ENCODE assay signal across 9 mouse cellular contexts in the genomic region with DNA sequence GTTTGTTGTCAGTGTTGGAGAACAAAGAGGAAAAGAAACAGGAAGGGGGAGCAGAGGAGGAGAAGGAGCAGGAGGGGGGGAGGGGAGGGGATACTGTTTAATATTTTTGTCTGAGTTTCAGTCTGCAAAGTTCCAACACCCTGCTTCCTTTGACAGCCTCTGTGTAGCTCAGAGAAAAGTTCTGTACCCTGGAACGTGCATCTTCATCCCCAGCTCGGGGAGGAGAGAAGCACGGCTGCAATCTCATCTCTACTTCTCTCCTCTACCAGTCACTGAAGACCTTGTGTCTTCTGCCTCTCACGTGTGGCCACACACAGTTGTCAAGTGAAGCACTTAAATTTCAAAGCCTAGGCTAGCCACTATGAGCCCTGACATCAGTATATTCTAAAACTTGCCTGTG. TPM values are rescaled to one million over a fixed set of nuclear protein-coding genes. Genes with fewer than 3 reads are reported as not detected.
DNase-seq lines count a peak whose midpoint lies in the region; ATAC-seq and TF ChIP-seq lines count a peak whose summit lies in the region.
"Had no signal": no experiment of that assay in that cellular context is flagged by ENCODE, and none has a peak within 500 bp of the region (broad histone marks: within the 10 kb centered on the region; RNA-seq: fewer than 3 reads in every experiment).

No protein-coding gene starts in this region.

- H3K4me3 ChIP-seq in heart, embryonic 13.5 days: peak overlapping the region; percentile 26
- no peak overlapping the region; the same call in 1 of the 2 replicates for H3K4me3 ChIP-seq in limb, embryonic 12.5 days (replicated peaks)
- H3K4me3 ChIP-seq in stomach, postnatal 0 days (ENCODE audit: low read depth, low read length): peak overlapping the region; percentile 12; the same call in 1 of the 2 replicates

- no peaks in the 10 kb centered on the region for H3K27me3 ChIP-seq in heart, embryonic 13.5 days (replicated peaks)
- H3K27me3 ChIP-seq in limb, embryonic 12.5 days: no peaks in the 10 kb centered on the region
- no peaks in the 10 kb centered on the region for H3K27me3 ChIP-seq in stomach, postnatal 0 days (ENCODE audit: control insufficient read depth, insufficient read depth, low read length)

- intact Hi-C loops in heart, postnatal 36 days (cut with DNase I): no loop called here

- peak overlapping the region; percentile 57 for H3K4me2 ChIP-seq in heart, embryonic 13.5 days
- H3K4me2 ChIP-seq in limb, embryonic 12.5 days: peak overlapping the region; percentile 30; the same call in 1 of the 2 replicates
- H3K4me2 ChIP-seq in stomach, postnatal 0 days (replicated peaks; ENCODE audit: low read depth): peak overlapping the region; percentile 43

- DNase-seq in heart, postnatal 36 days: no peak
- peak; percentile 17 for DNase-seq in retina, postnatal 1 day
- no peak for DNase-seq in retina, embryonic 14.5 days (ENCODE audit: low spot score)
- DNase-seq in stomach, postnatal 0 days (ENCODE audit: low spot score): no peak
- DNase-seq in MN1 (ENCODE audit: low spot score): no peak
- DNase-seq in cerebellum, postnatal 25 days: no peak
- DNase-seq: cerebellum, adult 11 months had no signal

- 24% methylated on average over 4 of the region's 4 CpGs for WGBS in heart, embryonic 13.5 days
- WGBS in limb, embryonic 12.5 days: 33% methylated on average over 4 of the region's 4 CpGs
- 18% methylated on average over 4 of the region's 4 CpGs for WGBS in stomach, postnatal 0 days

- H3K36me3 ChIP-seq in heart, embryonic 13.5 days: no peaks in the 10 kb centered on the region
- no peaks in the 10 kb centered on the region for H3K36me3 ChIP-seq in limb, embryonic 12.5 days
- no peaks in the 10 kb centered on the region for H3K36me3 ChIP-seq in stomach, postnatal 0 days (ENCODE audit: control insufficient read depth, insufficient read depth, low read length)

- H3K9me3 ChIP-seq in heart, embryonic 13.5 days: peaks cover 3% of the 10 kb centered on the region; the same call in 1 of the 2 replicates
- 0 out of 2 replicates have a peak, but pooled peaks cover 3% of the 10 kb centered on the region for H3K9me3 ChIP-seq in limb, embryonic 12.5 days
- H3K9me3 ChIP-seq in stomach, postnatal 0 days (ENCODE audit: control insufficient read depth, low read length): no peaks in the 10 kb centered on the region

- TF ChIP-seq CTCF in stomach, postnatal 0 days (IDR thresholded peaks at IDR 0.05; ENCODE audit: low read depth): no peak

- ATAC-seq in heart, embryonic 13.5 days (ENCODE audit: extremely low read depth, insufficient number of reproducible peaks, low FRiP score, low TSS enrichment): no peak
- no peak for ATAC-seq in limb, embryonic 12.5 days (ENCODE audit: insufficient number of reproducible peaks, insufficient read depth, low FRiP score, low TSS enrichment, low read depth)
- no peak for ATAC-seq in stomach, postnatal 0 days (ENCODE audit: low FRiP score, low TSS enrichment)

- no peak overlapping the region for H3K27ac ChIP-seq in heart, embryonic 13.5 days (replicated peaks)
- H3K27ac ChIP-seq in limb, embryonic 12.5 days: no peak overlapping the region
- H3K27ac ChIP-seq in stomach, postnatal 0 days (replicated peaks): no peak overlapping the region

- no peak for TF ChIP-seq EP300 in stomach, postnatal 0 days (optimal IDR thresholded peaks at IDR 0.05)

- peaks cover 6% of the 10 kb centered on the region for H3K4me1 ChIP-seq in heart, embryonic 13.5 days
- peaks cover 7% of the 10 kb centered on the region for H3K4me1 ChIP-seq in limb, embryonic 12.5 days (replicated peaks)
- H3K4me1 ChIP-seq in stomach, postnatal 0 days (replicated peaks; ENCODE audit: control insufficient read depth, insufficient read depth): no peaks in the 10 kb centered on the region; the same call in 1 of the 2 replicates

- peak overlapping the region; percentile 60 for H3K9ac ChIP-seq in heart, embryonic 13.5 days
- H3K9ac ChIP-seq in limb, embryonic 12.5 days (replicated peaks): no peak overlapping the region; the same call in 1 of the 2 replicates
- no peak overlapping the region for H3K9ac ChIP-seq in stomach, postnatal 0 days (ENCODE audit: low read length)

RNA-seq across cellular contexts. Expression of gene Aox2, which starts 55.1 kb away (rescaled TPM):
- not detected in 2 replicates for polyA plus RNA-seq in heart, embryonic 13.5 days (2015; fragmentation: Nextera tagmentation; extraction: Ambion mirVana)
- not detected for total RNA-seq in heart, postnatal 36 days (2021)
- polyA plus RNA-seq in limb, embryonic 12.5 days (2016; fragmentation: Nextera tagmentation; extraction: Ambion mirVana): 0.04 TPM in 1 of 2 replicates, not detected in the other
- polyA plus RNA-seq in stomach, postnatal 0 days (2015; fragmentation: Nextera tagmentation; extraction: Ambion mirVana): 0.01 and 0.04 TPM in 2 replicates

RNA-seq across cellular contexts. Expression of gene Bzw1, which starts 59.5 kb away (rescaled TPM):
- polyA plus RNA-seq in heart, embryonic 13.5 days (2015; fragmentation: Nextera tagmentation; extraction: Ambion mirVana): 205 and 209 TPM in 2 replicates
- 10 to 100 TPM; 73.7 to 74.5 TPM for total RNA-seq in heart, postnatal 36 days (2021)
- polyA plus RNA-seq in limb, embryonic 12.5 days (2016; fragmentation: Nextera tagmentation; extraction: Ambion mirVana): 408 and 418 TPM in 2 replicates
- polyA plus RNA-seq in stomach, postnatal 0 days (2015; fragmentation: Nextera tagmentation; extraction: Ambion mirVana): 192 and 230 TPM in 2 replicates
